In genomic region chr5:34654881-34655280, GRCm38 (mm10) we compare ENCODE assay signal across 18 mouse cellular contexts.
"Had no signal": no experiment of that assay in that cellular context is flagged by ENCODE, and none has a peak within 500 bp of the region (broad histone marks: within the 10 kb centered on the region; RNA-seq: fewer than 3 reads in every experiment).

No protein-coding gene starts in this region.

- H3K4me2 ChIP-seq: kidney, embryonic 15.5 days; limb, embryonic 15.5 days; midbrain, embryonic 12.5 days; neural tube, embryonic 15.5 days had no signal

- DNase-seq: kidney, adult 2 months; kidney, postnatal 36 days; layer of hippocampus, adult 9-11 months; layer of hippocampus, postnatal 36 days; lung, adult 18-20 months; lung, postnatal 4 days; right cerebral cortex, adult 18-20 months; right cerebral cortex, postnatal 4 days; spleen, adult 18-20 months; thymus, postnatal 36 days had no signal

- H3K9me3 ChIP-seq: kidney, embryonic 15.5 days; limb, embryonic 15.5 days; midbrain, embryonic 12.5 days; neural tube, embryonic 15.5 days had no signal

- ATAC-seq: intestine, embryonic 16.5 days; lung, postnatal 0 days had no signal

- H3K27me3 ChIP-seq: kidney, embryonic 15.5 days; limb, embryonic 15.5 days; midbrain, embryonic 12.5 days; neural tube, embryonic 15.5 days had no signal

- H3K4me3 ChIP-seq: kidney, embryonic 15.5 days; limb, embryonic 15.5 days; midbrain, embryonic 12.5 days; myocyte; neural tube, embryonic 15.5 days had no signal

- H3K27ac ChIP-seq: kidney, embryonic 15.5 days; limb, embryonic 15.5 days; liver, embryonic 14.5 days; midbrain, embryonic 12.5 days; neural tube, embryonic 15.5 days had no signal

- H3K9ac ChIP-seq: kidney, embryonic 15.5 days; limb, embryonic 15.5 days; liver, embryonic 14.5 days; midbrain, embryonic 12.5 days; neural tube, embryonic 15.5 days had no signal
